Mouse (Mus musculus) ES-Bruce4 (cell line): ENCODE measurements around the gene Scd3. TPM values are rescaled to one million over a fixed set of nuclear protein-coding genes. Genes with fewer than 3 reads are reported as not detected.

ENCODE experiments used
- H3K27ac ChIP-seq: 2 replicates; pipeline ENCODE4 v1.5.1; 2012; ENCODE audit warnings: low read length, inconsistent platforms; ENCODE audit not compliant: insufficient read depth
- H3K27me3 ChIP-seq: 2 replicates; pipeline ENCODE4 v1.6.1; 2012; ENCODE audit warnings: mild to moderate bottlenecking, low read length, inconsistent platforms; ENCODE audit not compliant: control insufficient read depth, poor library complexity, insufficient read depth, severe bottlenecking
- H3K36me3 ChIP-seq: 2 replicates; pipeline ENCODE4 v1.6.1; 2012; ENCODE audit warnings: inconsistent platforms, mild to moderate bottlenecking, low read length, moderate library complexity; ENCODE audit not compliant: control insufficient read depth, poor library complexity, insufficient read depth, severe bottlenecking
- H3K4me1 ChIP-seq: one replicate; pipeline ENCODE4 v1.8.1; 2011; ENCODE audit warnings: low read length; ENCODE audit not compliant: control insufficient read depth, insufficient read depth
- H3K4me3 ChIP-seq: 2 replicates; pipeline ENCODE4 v1.5.1; 2011; ENCODE audit warnings: low read depth, mild to moderate bottlenecking, low read length
- H3K9ac ChIP-seq: 2 replicates; pipeline ENCODE4 v1.6.1; 2012; ENCODE audit warnings: low read depth, mild to moderate bottlenecking, inconsistent platforms; ENCODE audit not compliant: poor library complexity, severe bottlenecking
- H3K9me3 ChIP-seq: replicated peaks from 2 replicates; pipeline ENCODE4 v1.6.1; 2012; ENCODE audit warnings: mild to moderate bottlenecking, low read length, inconsistent platforms; ENCODE audit not compliant: control insufficient read depth, poor library complexity, insufficient read depth, severe bottlenecking
- CTCF ChIP-seq: IDR thresholded peaks from one replicate; pipeline ENCODE4 v1.8.1; 2011; ENCODE audit warnings: low read depth, low read length
- EP300 ChIP-seq: IDR thresholded peaks from 2 replicates; pipeline ENCODE4 v1.6.1; 2011; ENCODE audit warnings: low read depth, low read length; ENCODE audit not compliant: insufficient read depth
- POLR2A ChIP-seq: IDR thresholded peaks from one replicate; pipeline ENCODE4 v1.8.1; 2011; ENCODE audit warnings: low read length; ENCODE audit not compliant: insufficient read depth
- polyA plus RNA-seq: library from polyadenylated mRNA; stranded (reverse); fragments of >200 nt; gene quantifications from 2 replicates; pipeline ENCODE4 v1.2.4, GENCODE M21; 2011; ENCODE audit warnings: low read depth; ENCODE audit not compliant: missing spikeins, insufficient read depth, insufficient read length

Scd3 gene
- polyA plus RNA-seq, 1 experiment, result 3.3 TPM

GRCm38 (mm10) chr19:44176741-44177140, 26.3 kb upstream of the Scd3 start:
- H3K36me3 ChIP-seq, result no peaks in the 10 kb centered on the region
- no peaks in the 10 kb centered on the region; the same call in 1 of the 2 replicates for H3K9me3 ChIP-seq
- H3K9ac ChIP-seq, result no peak overlapping the region
- H3K27me3 ChIP-seq, result 0 out of 2 replicates have a peak, but pooled peaks cover 1% of the 10 kb centered on the region
- H3K4me3 ChIP-seq, result no peak overlapping the region
- no peaks in the 10 kb centered on the region for H3K4me1 ChIP-seq
- no peak overlapping the region for H3K27ac ChIP-seq
- no peak for TF ChIP-seq CTCF
- TF ChIP-seq POLR2A, result no peak
- no peak for TF ChIP-seq EP300

GRCm38 (mm10) chr19:44180502-44180901, 22.6 kb upstream of the Scd3 start:
- H3K9ac ChIP-seq, result no peak overlapping the region
- TF ChIP-seq CTCF (no peak), POLR2A (no peak), EP300 (no peak)
- no peaks in the 10 kb centered on the region for H3K36me3 ChIP-seq
- H3K9me3 ChIP-seq, result no peaks in the 10 kb centered on the region; the same call in 1 of the 2 replicates
- no peak overlapping the region for H3K4me3 ChIP-seq
- H3K27ac ChIP-seq, result no peak overlapping the region
- H3K4me1 ChIP-seq, result no peaks in the 10 kb centered on the region
- no peaks in the 10 kb centered on the region for H3K27me3 ChIP-seq

GRCm38 (mm10) chr19:44183968-44184367, 19.1 kb upstream of the Scd3 start:
- TF ChIP-seq POLR2A (no peak), EP300 (no peak), CTCF (no peak)
- H3K9ac ChIP-seq, result no peak overlapping the region
- H3K4me1 ChIP-seq, result no peaks in the 10 kb centered on the region
- no peak overlapping the region for H3K27ac ChIP-seq
- H3K4me3 ChIP-seq, result no peak overlapping the region
- H3K9me3 ChIP-seq, result no peaks in the 10 kb centered on the region
- H3K27me3 ChIP-seq, result no peaks in the 10 kb centered on the region
- no peaks in the 10 kb centered on the region for H3K36me3 ChIP-seq

- Histone ChIP-seq H3K4me3 (no peak overlapping the region), H3K27ac (no peak overlapping the region), H3K36me3 (no peaks in the 10 kb centered on the region), H3K9ac (no peak overlapping the region), H3K4me1 (no peaks in the 10 kb centered on the region), H3K27me3 (no peaks in the 10 kb centered on the region), H3K9me3 (no peaks in the 10 kb centered on the region)
- no peak for TF ChIP-seq POLR2A
Observed at GRCm38 (mm10) chr19:44189056-44189455, 14.0 kb upstream of the Scd3 start.

GRCm38 (mm10) chr19:44192342-44192741, 10.7 kb upstream of the Scd3 start, which contains the start of gene Pkd2l1:
Pkd2l1 (minus strand) TSS chr19:44192442.
- no peak for TF ChIP-seq CTCF
- no peak for TF ChIP-seq EP300
- TF ChIP-seq POLR2A, result no peak
- Histone ChIP-seq H3K4me3 (no peak within 1 kb of the TSS), H3K9ac (no peak within 1 kb of the TSS), H3K4me1 (no peaks in the 10 kb centered on the region), H3K27ac (no peak within 1 kb of the TSS), H3K27me3 (no peaks in the 10 kb centered on the region), H3K9me3 (no peaks in the 10 kb centered on the region), H3K36me3 (no peaks in the 10 kb centered on the region)

GRCm38 (mm10) chr19:44193906-44194305, 9.2 kb upstream of the Scd3 start:
- Histone ChIP-seq H3K9me3 (no peaks in the 10 kb centered on the region), H3K27me3 (no peaks in the 10 kb centered on the region), H3K4me1 (no peaks in the 10 kb centered on the region), H3K27ac (no peak overlapping the region), H3K9ac (no peak overlapping the region), H3K4me3 (no peak overlapping the region), H3K36me3 (no peaks in the 10 kb centered on the region)
- no peak for TF ChIP-seq POLR2A
- TF ChIP-seq EP300, result no peak
- TF ChIP-seq CTCF, result no peak

GRCm38 (mm10) chr19:44195138-44195537, 7.9 kb upstream of the Scd3 start:
- no peak for TF ChIP-seq EP300
- TF ChIP-seq POLR2A, result no peak
- TF ChIP-seq CTCF, result peak; percentile 82
- Histone ChIP-seq H3K4me3 (no peak overlapping the region), H3K27me3 (no peaks in the 10 kb centered on the region), H3K4me1 (no peaks in the 10 kb centered on the region), H3K9me3 (no peaks in the 10 kb centered on the region), H3K27ac (no peak overlapping the region), H3K36me3 (no peaks in the 10 kb centered on the region), H3K9ac (no peak overlapping the region)
